Mouse (Mus musculus): Measurements from ENCODE around the gene Srpk2.

GRCm38 (mm10) chr5:23560171-23560570, 124.2 kb downstream of the Srpk2 start:
- TF ChIP-seq GATA1 (IDR thresholded peaks at IDR 0.05; ENCODE audit: low read length) (no peak), TAL1 (IDR thresholded peaks at IDR 0.05; ENCODE audit: low read length) (no peak)
